Mouse (Mus musculus): Measurements from ENCODE around the gene Zc3h13. TPM values are rescaled to one million over a fixed set of nuclear protein-coding genes. Genes with fewer than 3 reads are reported as not detected.

The Zc3h13 gene
- total RNA-seq (2015; ENCODE audit: low replicate concordance) = 8.6 and 21.3 TPM in 2 replicates
- total RNA-seq (2017; ENCODE audit: low replicate concordance) = 15.9 and 16.7 TPM in 2 replicates

GRCm38 (mm10) chr14:75284193-75284915 is at the start of gene Zc3h13:
Zc3h13 (plus strand) TSS chr14:75284373.
- ATAC-seq (replicated peaks; ENCODE audit: low FRiP score, poor library complexity, severe bottlenecking) = peak; percentile 99

GRCm38 (mm10) chr14:75235552-75235951 is 48.6 kb upstream of the Zc3h13 start:
- no peak for ATAC-seq (replicated peaks; ENCODE audit: low FRiP score, poor library complexity, severe bottlenecking)

- ATAC-seq (replicated peaks; ENCODE audit: low FRiP score, poor library complexity, severe bottlenecking) = no peak
Measured at GRCm38 (mm10) chr14:75235955-75236635, 48.1 kb upstream of the Zc3h13 start.

GRCm38 (mm10) chr14:75236636-75237003 is 47.6 kb upstream of the Zc3h13 start:
- no peak for ATAC-seq (replicated peaks; ENCODE audit: low FRiP score, poor library complexity, severe bottlenecking)

GRCm38 (mm10) chr14:75237096-75237495 is 47.1 kb upstream of the Zc3h13 start:
- ATAC-seq (replicated peaks; ENCODE audit: low FRiP score, poor library complexity, severe bottlenecking) = no peak

- no peak for ATAC-seq (replicated peaks; ENCODE audit: low FRiP score, poor library complexity, severe bottlenecking)
Measured at GRCm38 (mm10) chr14:75238054-75238692, 46.0 kb upstream of the Zc3h13 start.

GRCm38 (mm10) chr14:75242087-75242486 is 42.1 kb upstream of the Zc3h13 start, which contains the start of gene Cpb2:
Cpb2 (plus strand) TSS chr14:75242287.
- ATAC-seq (replicated peaks; ENCODE audit: low FRiP score, poor library complexity, severe bottlenecking) = no peak

GRCm38 (mm10) chr14:75246024-75247000 is 37.9 kb upstream of the Zc3h13 start:
- ATAC-seq (replicated peaks; ENCODE audit: low FRiP score, poor library complexity, severe bottlenecking) = no peak

GRCm38 (mm10) chr14:75250432-75250831 is 33.7 kb upstream of the Zc3h13 start:
- ATAC-seq (replicated peaks; ENCODE audit: low FRiP score, poor library complexity, severe bottlenecking) = no peak

GRCm38 (mm10) chr14:75256521-75256920 is 27.7 kb upstream of the Zc3h13 start:
- ATAC-seq (replicated peaks; ENCODE audit: low FRiP score, poor library complexity, severe bottlenecking) = 0 out of 2 replicates have a peak, but pooled peaks have one; percentile 69

- ATAC-seq (replicated peaks; ENCODE audit: low FRiP score, poor library complexity, severe bottlenecking) = no peak
Measured at GRCm38 (mm10) chr14:75269531-75269930, 14.6 kb upstream of the Zc3h13 start.

GRCm38 (mm10) chr14:75279716-75280115 is 4.5 kb upstream of the Zc3h13 start:
- no peak for ATAC-seq (replicated peaks; ENCODE audit: low FRiP score, poor library complexity, severe bottlenecking)

- ATAC-seq (replicated peaks; ENCODE audit: low FRiP score, poor library complexity, severe bottlenecking) = no peak
Measured at GRCm38 (mm10) chr14:75280406-75280805, 3.8 kb upstream of the Zc3h13 start.

- ATAC-seq (replicated peaks; ENCODE audit: low FRiP score, poor library complexity, severe bottlenecking) = peak; percentile 10
Measured at GRCm38 (mm10) chr14:75283609-75284192, 472 bp upstream of the Zc3h13 start.

GRCm38 (mm10) chr14:75301081-75301480 is 16.9 kb downstream of the Zc3h13 start:
- no peak for ATAC-seq (replicated peaks; ENCODE audit: low FRiP score, poor library complexity, severe bottlenecking)

GRCm38 (mm10) chr14:75303807-75304206 is 19.6 kb downstream of the Zc3h13 start:
- no peak for ATAC-seq (replicated peaks; ENCODE audit: low FRiP score, poor library complexity, severe bottlenecking)

GRCm38 (mm10) chr14:75307855-75308254 is 23.7 kb downstream of the Zc3h13 start:
- no peak for ATAC-seq (replicated peaks; ENCODE audit: low FRiP score, poor library complexity, severe bottlenecking)

- no peak for ATAC-seq (replicated peaks; ENCODE audit: low FRiP score, poor library complexity, severe bottlenecking)
Measured at GRCm38 (mm10) chr14:75309336-75309992, 25.3 kb downstream of the Zc3h13 start.

GRCm38 (mm10) chr14:75314484-75314883 is 30.3 kb downstream of the Zc3h13 start:
- no peak for ATAC-seq (replicated peaks; ENCODE audit: low FRiP score, poor library complexity, severe bottlenecking)
